Mouse (Mus musculus) E14TG2a.4 (cell line): ENCODE data around the gene Ccdc191.
A peak's percentile ranks its signal among the peaks of the same experiment; 100 is the strongest.

Experiments
- H3K27me3 ChIP-seq: 2 replicates; pipeline ENCODE4 v1.6.1; 2014; ENCODE audit warnings: low read length, control low read depth; ENCODE audit not compliant: insufficient read depth
- H3K36me3 ChIP-seq: 2 replicates; pipeline ENCODE4 v1.6.1; 2014; ENCODE audit warnings: low read length, control low read depth; ENCODE audit not compliant: insufficient read depth
- H3K4me1 ChIP-seq: replicated peaks from 2 replicates; pipeline ENCODE4 v1.6.1; 2014; ENCODE audit warnings: low read depth, low read length, control low read depth
- H3K4me3 ChIP-seq: replicated peaks from 2 replicates; pipeline ENCODE4 v1.5.1; 2014; ENCODE audit warnings: mild to moderate bottlenecking, low read length
- H3K9me3 ChIP-seq: 2 replicates; pipeline ENCODE4 v1.6.1; 2014; ENCODE audit warnings: low read length, control low read depth
- CTCF ChIP-seq: conservative IDR thresholded peaks from 2 replicates; pipeline ENCODE4 v1.5.1; 2014; ENCODE audit warnings: low read length
- NANOG ChIP-seq: IDR thresholded peaks from 2 replicates; pipeline ENCODE4 v1.6.1; 2014; ENCODE audit warnings: borderline replicate concordance, low read length, mixed read lengths
- POU5F1 ChIP-seq: IDR thresholded peaks from 2 replicates; pipeline ENCODE4 v1.6.1; 2014; ENCODE audit warnings: low read length, borderline replicate concordance

Gene Ccdc191

GRCm38 (mm10) chr16:43889208-43890004 is at the start of gene Ccdc191:
Gene Ccdc191 (plus strand): TSS chr16:43889800.
- TF ChIP-seq CTCF (no peak; the same call in 1 of the 2 replicates), NANOG (no peak), POU5F1 (no peak)
- H3K27me3 ChIP-seq = no peaks in the 10 kb centered on the region
- H3K36me3 ChIP-seq = peaks cover 32% of the 10 kb centered on the region

GRCm38 (mm10) chr16:43841236-43841635 is 48.4 kb upstream of the Ccdc191 start:
- H3K4me1 ChIP-seq = no peaks in the 10 kb centered on the region
- H3K27me3 ChIP-seq = no peaks in the 10 kb centered on the region
- H3K4me3 ChIP-seq = no peak overlapping the region
- TF ChIP-seq POU5F1 (no peak), NANOG (no peak), CTCF (no peak)
- H3K9me3 ChIP-seq = no peaks in the 10 kb centered on the region
- no peaks in the 10 kb centered on the region for H3K36me3 ChIP-seq

More at GRCm38 (mm10) chr16:43889208-43890004, at the start of gene Ccdc191:
- Histone ChIP-seq H3K4me3 (peak within 1 kb of the TSS; percentile 92), H3K9me3 (no peaks in the 10 kb centered on the region), H3K4me1 (peaks cover 32% of the 10 kb centered on the region)

GRCm38 (mm10) chr16:43849839-43850238 is 39.8 kb upstream of the Ccdc191 start:
- Histone ChIP-seq H3K27me3 (no peaks in the 10 kb centered on the region), H3K9me3 (0 out of 2 replicates have a peak, but pooled peaks cover 3% of the 10 kb centered on the region), H3K4me1 (peaks cover 12% of the 10 kb centered on the region), H3K4me3 (no peak overlapping the region), H3K36me3 (no peaks in the 10 kb centered on the region)
- TF ChIP-seq POU5F1 = no peak
- TF ChIP-seq CTCF = no peak
- no peak for TF ChIP-seq NANOG

GRCm38 (mm10) chr16:43858941-43859476 is 30.6 kb upstream of the Ccdc191 start:
- peaks cover 25% of the 10 kb centered on the region for H3K36me3 ChIP-seq
- no peaks in the 10 kb centered on the region for H3K9me3 ChIP-seq
- H3K27me3 ChIP-seq = 0 out of 2 replicates have a peak, but pooled peaks cover 4% of the 10 kb centered on the region
- peaks cover 19% of the 10 kb centered on the region for H3K4me1 ChIP-seq
- H3K4me3 ChIP-seq = no peak overlapping the region
- TF ChIP-seq NANOG (no peak), POU5F1 (no peak), CTCF (no peak)

GRCm38 (mm10) chr16:43860624-43861023 is 29.0 kb upstream of the Ccdc191 start:
- Histone ChIP-seq H3K4me1 (peaks cover 7% of the 10 kb centered on the region), H3K9me3 (no peaks in the 10 kb centered on the region), H3K36me3 (peaks cover 31% of the 10 kb centered on the region), H3K4me3 (no peak overlapping the region), H3K27me3 (no peaks in the 10 kb centered on the region)
- TF ChIP-seq NANOG (no peak), POU5F1 (no peak), CTCF (no peak)

- Histone ChIP-seq H3K4me3 (no peak overlapping the region), H3K36me3 (peaks cover 81% of the 10 kb centered on the region), H3K27me3 (no peaks in the 10 kb centered on the region), H3K9me3 (peaks cover 14% of the 10 kb centered on the region), H3K4me1 (peaks cover 8% of the 10 kb centered on the region; the same call in 1 of the 2 replicates)
- TF ChIP-seq CTCF = no peak
- no peak for TF ChIP-seq POU5F1
- no peak for TF ChIP-seq NANOG
Measured at GRCm38 (mm10) chr16:43869805-43870204, 19.8 kb upstream of the Ccdc191 start.

- peaks cover 94% of the 10 kb centered on the region for H3K36me3 ChIP-seq
- H3K27me3 ChIP-seq = no peaks in the 10 kb centered on the region
- H3K4me1 ChIP-seq = peaks cover 10% of the 10 kb centered on the region; the same call in 1 of the 2 replicates
- peaks cover 14% of the 10 kb centered on the region for H3K9me3 ChIP-seq
- TF ChIP-seq POU5F1 (no peak), NANOG (no peak)
- no peak overlapping the region for H3K4me3 ChIP-seq
Measured at GRCm38 (mm10) chr16:43871419-43871818, 18.2 kb upstream of the Ccdc191 start.

GRCm38 (mm10) chr16:43879769-43880168 is 9.8 kb upstream of the Ccdc191 start:
- H3K9me3 ChIP-seq = no peaks in the 10 kb centered on the region
- H3K4me3 ChIP-seq = no peak overlapping the region
- peaks cover 9% of the 10 kb centered on the region for H3K4me1 ChIP-seq
- H3K27me3 ChIP-seq = no peaks in the 10 kb centered on the region
- peaks cover 63% of the 10 kb centered on the region for H3K36me3 ChIP-seq
- TF ChIP-seq POU5F1 (no peak), CTCF (no peak), NANOG (no peak)

GRCm38 (mm10) chr16:43881636-43882035 is 8.0 kb upstream of the Ccdc191 start:
- H3K27me3 ChIP-seq = no peaks in the 10 kb centered on the region
- TF ChIP-seq NANOG (no peak), CTCF (peak; percentile 23; the same call in 1 of the 2 replicates)

More at GRCm38 (mm10) chr16:43881636-43882035, 8.0 kb upstream of the Ccdc191 start:
- Histone ChIP-seq H3K9me3 (no peaks in the 10 kb centered on the region), H3K36me3 (peaks cover 51% of the 10 kb centered on the region), H3K4me3 (no peak overlapping the region), H3K4me1 (peaks cover 11% of the 10 kb centered on the region)
